Mouse (Mus musculus) heart, postnatal 10 days (tissue): Measurements from ENCODE around the gene Ppm1j. TPM values are rescaled to one million over a fixed set of nuclear protein-coding genes. Genes with fewer than 3 reads are reported as not detected.
"Not testable (repeated sequence)": the region's sequence is repeated elsewhere in the genome, so short reads cannot be mapped to it uniquely, and the experiment has no call there.

Experiments used
- DNase-seq, 2 experiments: peaks; one replicate each; pipeline ENCODE4 v3.0.0; 2021
- intact Hi-C: fragments of 180-260 bp; cut with DNase I; formaldehyde crosslinking; loops from one replicate; pipeline ENCODE4 v1.15.1; 2025
- total RNA-seq, 2 experiments: library from RNA; stranded (reverse); gene quantifications; 2 replicates each; pipeline ENCODE4 v1.2.3; 2021

Gene Ppm1j
- 10 to 100 TPM; 51.9 to 57.2 TPM for total RNA-seq

- intact Hi-C loops = loop anchor here (2.0 kb wide), 1 partner anchor 22 kb away; no protein-coding TSS in a partner anchor
- peak; percentile 89 to 90 for DNase-seq
These were observed at the start of gene Ppm1j for GRCm38 (mm10) chr3:104780561-104781420. Gene Ppm1j, plus strand, starts transcription at chr3:104781056.

GRCm38 (mm10) chr3:104732907-104733306 is 47.9 kb upstream of the Ppm1j start:
- intact Hi-C loops = no loop called here
- DNase-seq = no peak

- intact Hi-C loops = no loop called here
These were observed 46.2 kb upstream of the Ppm1j start for GRCm38 (mm10) chr3:104734654-104735053.

GRCm38 (mm10) chr3:104741954-104742353 is 38.9 kb upstream of the Ppm1j start:
- no peak for DNase-seq
- intact Hi-C loops = no loop called here

More at GRCm38 (mm10) chr3:104734654-104735053, 46.2 kb upstream of the Ppm1j start:
- no peak for DNase-seq

DNA sequence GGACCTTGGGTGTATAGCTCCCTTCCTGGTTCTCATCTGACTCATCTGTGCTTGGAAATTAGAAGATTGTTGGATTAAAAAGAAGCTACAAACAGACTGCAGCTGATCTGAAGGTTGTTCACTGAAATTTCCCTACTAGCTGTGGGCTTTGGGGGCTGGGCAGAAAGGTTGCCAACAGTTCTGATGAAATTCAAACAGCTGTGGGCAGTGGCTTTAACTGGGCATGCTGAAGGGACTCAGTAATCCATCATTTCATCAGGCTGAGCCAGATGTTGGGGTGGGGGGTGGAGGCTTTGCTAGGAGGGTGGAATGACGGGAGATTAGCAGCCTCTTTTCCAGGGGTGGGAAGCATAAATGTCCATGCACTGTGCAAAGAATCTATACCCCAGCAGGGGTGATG is 37.7 kb upstream of the Ppm1j start:
- no peak for DNase-seq
- intact Hi-C loops = no loop called here

GRCm38 (mm10) chr3:104743864-104744263 is 37.0 kb upstream of the Ppm1j start:
- DNase-seq = no peak
- intact Hi-C loops = no loop called here

GRCm38 (mm10) chr3:104752845-104753244 is 28.0 kb upstream of the Ppm1j start:
- intact Hi-C loops = not testable (repeated sequence)
- DNase-seq = peak in 1 of 2 experiments; percentile 39

DNA sequence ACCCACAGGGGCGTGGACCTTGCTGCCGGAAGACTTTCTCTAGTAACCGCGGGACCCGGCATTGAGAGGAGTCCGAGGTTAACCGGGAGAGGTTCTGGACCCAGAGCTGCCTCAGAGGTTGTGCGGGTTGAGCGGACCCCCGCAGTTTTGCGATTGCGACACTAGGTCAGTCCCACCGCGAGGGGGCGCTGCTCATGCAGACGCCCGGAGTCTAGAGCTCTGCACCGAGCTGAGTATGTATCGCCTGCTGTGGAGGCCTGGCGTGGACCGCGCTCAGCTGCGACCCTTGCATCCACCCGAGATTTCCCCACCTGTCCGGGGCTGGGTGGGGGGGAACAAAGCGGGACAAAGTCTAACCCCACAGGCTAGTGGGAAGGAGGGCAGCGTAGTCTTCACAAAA is 22.4 kb upstream of the Ppm1j start:
- intact Hi-C loops = loop anchor here (2.0 kb wide), 1 partner anchor 22 kb away; the partner anchor contains the start of genes Fam19a3 and Ppm1j
- peak; percentile 63 to 81 for DNase-seq

GRCm38 (mm10) chr3:104758869-104759268 is 22.0 kb upstream of the Ppm1j start:
- no peak for DNase-seq
- intact Hi-C loops = loop anchor here (2.0 kb wide), 1 partner anchor 22 kb away; the partner anchor contains the start of genes Fam19a3 and Ppm1j

- intact Hi-C loops, DNase-seq: not testable (repeated sequence)
These were observed 18.6 kb upstream of the Ppm1j start for GRCm38 (mm10) chr3:104762103-104762863.

- no peak for DNase-seq
- intact Hi-C loops = no loop called here
These were observed 15.8 kb upstream of the Ppm1j start for GRCm38 (mm10) chr3:104765021-104765420.

DNA sequence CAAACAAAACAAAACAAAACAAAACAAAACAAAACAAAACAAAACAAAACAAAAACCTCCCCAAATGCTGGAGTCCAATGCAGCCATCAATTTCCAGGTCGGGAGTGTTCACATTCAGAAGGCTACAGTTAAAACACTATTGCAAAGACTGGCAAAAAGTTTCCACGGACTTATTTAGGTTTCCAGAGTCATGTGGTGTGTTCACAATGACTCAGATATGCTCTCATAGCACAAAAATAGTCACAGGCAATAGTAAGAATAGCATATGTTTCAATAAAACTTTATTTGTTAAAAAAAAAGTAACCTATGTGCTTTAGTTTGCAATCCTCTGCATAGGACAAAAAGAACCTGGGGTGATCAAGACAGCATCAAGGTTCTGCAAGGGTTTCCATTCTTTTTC is 13.7 kb upstream of the Ppm1j start:
- intact Hi-C loops = no loop called here
- DNase-seq = no peak

DNA sequence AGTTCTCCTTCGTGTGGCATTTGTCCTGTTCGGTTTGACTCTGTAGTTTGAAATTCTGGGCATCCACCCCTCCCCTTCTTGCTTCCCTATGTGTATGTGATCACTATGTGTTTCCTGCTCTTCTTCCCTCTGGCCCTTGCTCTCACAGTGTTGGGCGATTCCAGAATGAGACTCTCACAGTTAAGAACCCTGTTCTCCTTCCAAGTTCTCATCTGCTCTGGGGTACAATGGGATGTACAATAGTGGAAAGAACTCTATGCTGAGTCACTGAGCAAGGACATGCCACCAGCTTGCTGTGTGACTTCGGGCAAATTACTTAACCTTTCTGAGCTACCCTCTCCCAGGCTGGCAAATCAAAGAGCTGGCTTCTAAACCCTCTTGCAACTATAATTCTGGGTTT is 13.1 kb upstream of the Ppm1j start:
- DNase-seq = no peak
- intact Hi-C loops = no loop called here

DNA sequence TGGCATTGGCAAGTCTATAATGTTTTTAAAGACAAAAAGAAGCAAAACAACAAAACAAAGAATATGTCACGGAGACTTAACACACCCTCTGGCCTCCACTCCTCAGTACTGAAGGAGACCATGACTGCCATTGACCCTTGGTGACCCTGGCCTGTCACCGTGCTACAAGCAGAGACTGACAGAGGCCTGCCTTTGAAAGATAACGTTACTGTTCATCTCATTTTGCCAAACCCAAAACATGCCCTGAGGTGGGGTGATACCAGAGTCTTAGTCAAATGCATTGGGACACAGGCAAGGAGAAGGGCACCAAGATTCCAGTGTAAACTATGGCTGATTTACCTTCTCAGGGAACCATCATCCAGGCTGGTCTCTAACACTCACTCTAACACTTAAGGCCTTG is 11.7 kb upstream of the Ppm1j start:
- no peak for DNase-seq
- intact Hi-C loops = no loop called here

DNA sequence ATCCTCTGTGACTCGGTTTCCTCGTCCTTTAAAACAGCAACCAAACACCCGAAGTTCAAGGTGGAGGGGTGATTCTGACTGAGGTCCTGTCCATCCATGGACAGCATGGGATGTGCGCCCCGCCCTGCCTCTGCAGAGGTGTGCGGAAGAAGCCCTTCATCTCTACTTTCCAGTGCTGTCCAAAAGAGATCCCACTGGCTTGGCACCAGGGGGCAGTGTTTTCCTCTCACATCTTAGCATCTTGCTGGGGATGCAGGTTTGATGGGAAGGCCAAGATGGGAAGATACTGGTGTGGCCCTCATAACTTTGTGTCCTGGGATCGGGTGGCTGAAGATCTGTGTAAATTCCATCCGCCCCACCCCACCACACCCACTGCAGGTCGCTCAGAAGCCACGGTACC is 10.8 kb upstream of the Ppm1j start:
- intact Hi-C loops = no loop called here

DNA sequence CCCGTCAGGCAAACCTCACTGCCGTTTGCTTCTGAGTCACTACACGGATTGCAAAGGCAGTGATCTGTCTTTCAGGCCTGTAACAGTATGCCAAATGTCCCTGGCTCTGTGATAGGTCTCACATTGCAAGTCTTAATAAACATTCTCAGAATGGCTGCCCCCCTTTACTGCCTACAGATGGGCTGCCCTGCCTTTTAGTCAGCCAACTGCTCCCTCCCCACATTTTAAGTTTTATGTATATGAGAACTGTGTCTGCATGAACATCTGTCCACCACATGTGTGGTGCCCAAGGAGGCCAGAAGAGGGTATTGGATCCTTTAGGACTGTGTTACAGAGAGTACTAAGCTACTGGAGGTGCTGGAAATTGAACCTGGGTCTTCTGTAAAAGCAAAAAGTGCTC is 9.9 kb upstream of the Ppm1j start:
- intact Hi-C loops = no loop called here
- no peak for DNase-seq

More for the DNA sequence above, 10.8 kb upstream of the Ppm1j start:
- DNase-seq = peak; percentile 48 to 69

DNA sequence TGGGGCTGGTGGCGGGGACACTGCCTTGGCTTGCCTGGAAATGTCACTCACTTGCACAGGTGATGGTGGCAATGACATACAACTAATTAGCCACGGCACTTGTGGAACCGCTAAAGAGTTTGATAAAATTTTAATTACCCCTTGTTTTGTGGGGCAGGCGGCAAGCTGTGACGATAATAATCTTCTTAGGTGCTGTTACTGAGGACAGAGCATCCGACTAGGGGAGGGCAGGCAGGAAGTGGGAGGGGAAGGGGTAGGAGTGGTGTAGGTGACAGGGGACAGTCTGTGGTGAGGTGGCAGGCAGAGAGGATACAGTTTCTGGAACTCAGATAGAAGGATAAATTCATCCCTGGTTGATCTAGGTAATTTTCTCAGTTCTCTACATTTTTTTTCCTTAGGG is 9.4 kb upstream of the Ppm1j start:
- intact Hi-C loops = no loop called here
- DNase-seq = no peak

- intact Hi-C loops = no loop called here
- DNase-seq = no peak
These were observed 7.6 kb upstream of the Ppm1j start for GRCm38 (mm10) chr3:104773301-104773700.

- intact Hi-C loops = no loop called here
- peak; percentile 55 to 56 for DNase-seq
These were observed 3.5 kb upstream of the Ppm1j start for GRCm38 (mm10) chr3:104777342-104777741.

- DNase-seq = peak; percentile 75 to 82
- intact Hi-C loops = loop anchor here (2.0 kb wide), 1 partner anchor 21 kb away; no protein-coding TSS in a partner anchor
These were observed 907 bp upstream of the Ppm1j start for GRCm38 (mm10) chr3:104779949-104780348.

GRCm38 (mm10) chr3:104781471-104781903 is 631 bp downstream of the Ppm1j start, which contains the start of gene Fam19a3:
Gene Fam19a3, minus strand, starts transcription at chr3:104781840.
- DNase-seq = peak; percentile 82 to 85
- intact Hi-C loops = loop anchor here (2.0 kb wide), 1 partner anchor 23 kb away; no protein-coding TSS in a partner anchor
